ENCODE assay signal across 10 mouse cellular contexts in the genomic region with DNA sequence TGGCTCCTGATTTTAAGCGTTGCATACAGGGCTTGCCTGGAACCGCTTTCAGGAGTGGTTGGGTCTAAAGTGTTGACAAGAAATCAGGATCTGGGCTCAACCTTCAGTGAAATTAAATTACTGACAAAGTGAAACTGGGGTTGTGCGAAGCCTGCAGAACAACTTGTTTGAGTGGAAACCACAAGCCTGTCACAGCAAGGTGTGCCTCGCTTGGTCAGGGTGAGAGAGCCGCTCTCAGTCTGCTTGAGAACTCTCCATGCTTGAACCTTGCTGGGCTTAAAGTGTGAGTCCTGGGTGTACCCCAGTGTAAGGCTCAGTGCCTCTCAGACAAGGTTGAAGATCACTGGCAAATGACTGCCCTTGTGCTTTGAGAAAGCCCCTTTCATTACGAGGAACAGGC.
DNase-seq lines count a peak whose midpoint lies in the region; ATAC-seq lines count a peak whose summit lies in the region.
"Had no signal": no experiment of that assay in that cellular context is flagged by ENCODE, and none has a peak within 500 bp of the region (broad histone marks: within the 10 kb centered on the region; RNA-seq: fewer than 3 reads in every experiment).

No protein-coding gene starts in this region.

- H3K9me3 ChIP-seq in heart, embryonic 16.5 days (replicated peaks; ENCODE audit: control insufficient read depth, low read length): no peaks in the 10 kb centered on the region
- H3K9me3 ChIP-seq in intestine, embryonic 14.5 days (ENCODE audit: control insufficient read depth, low read length): no peaks in the 10 kb centered on the region
- H3K9me3 ChIP-seq in forebrain, embryonic 14.5 days (replicated peaks; ENCODE audit: control insufficient read depth, low read length): no peaks in the 10 kb centered on the region
- H3K9me3 ChIP-seq: forebrain, embryonic 10.5 days had no signal

- H3K36me3 ChIP-seq in heart, embryonic 16.5 days (ENCODE audit: control insufficient read depth, insufficient read depth): no peaks in the 10 kb centered on the region
- no peaks in the 10 kb centered on the region for H3K36me3 ChIP-seq in intestine, embryonic 14.5 days (ENCODE audit: control insufficient read depth, insufficient read depth, low read length)
- no peaks in the 10 kb centered on the region for H3K36me3 ChIP-seq in macrophage (ENCODE audit: inconsistent target)
- H3K36me3 ChIP-seq in forebrain, embryonic 14.5 days (ENCODE audit: control insufficient read depth, insufficient read depth, low read length): no peaks in the 10 kb centered on the region
- H3K36me3 ChIP-seq: forebrain, embryonic 10.5 days had no signal

- H3K27ac ChIP-seq in heart, embryonic 16.5 days (ENCODE audit: low read length): peak overlapping the region; percentile 41
- no peak overlapping the region for H3K27ac ChIP-seq in intestine, embryonic 14.5 days (ENCODE audit: low read depth)
- no peak overlapping the region for H3K27ac ChIP-seq in macrophage
- H3K27ac ChIP-seq in forebrain, embryonic 14.5 days (ENCODE audit: low read depth, low read length): no peak overlapping the region
- H3K27ac ChIP-seq: forebrain, embryonic 10.5 days had no signal

- ATAC-seq in heart, embryonic 16.5 days (replicated peaks; ENCODE audit: extremely low read depth, insufficient read depth, low FRiP score): no peak
- no peak for ATAC-seq in intestine, embryonic 14.5 days (replicated peaks; ENCODE audit: low FRiP score, low TSS enrichment, low read depth)
- ATAC-seq in forebrain, embryonic 14.5 days: no peak

- intact Hi-C loops in heart, postnatal 25 days (cut with DNase I): loop anchor here (2.0 to 5.0 kb wide), 2 partner anchors 42 to 60 kb away; no protein-coding TSS in a partner anchor

- 56% methylated on average over 6 of the region's 6 CpGs for WGBS in heart, embryonic 16.5 days
- 69% methylated on average over 6 of the region's 6 CpGs for WGBS in intestine, embryonic 14.5 days
- WGBS in macrophage (ENCODE audit: missing documents): 10% methylated on average over 6 of the region's 6 CpGs
- WGBS in forebrain, embryonic 14.5 days: 90% methylated on average over 6 of the region's 6 CpGs

- no peaks in the 10 kb centered on the region for H3K27me3 ChIP-seq in heart, embryonic 16.5 days (ENCODE audit: control insufficient read depth, insufficient read depth, low read length)
- H3K27me3 ChIP-seq in intestine, embryonic 14.5 days (replicated peaks; ENCODE audit: control insufficient read depth, insufficient read depth, low read length): no peaks in the 10 kb centered on the region
- no peaks in the 10 kb centered on the region for H3K27me3 ChIP-seq in forebrain, embryonic 14.5 days (replicated peaks; ENCODE audit: control insufficient read depth, insufficient read depth, low read length)

- H3K79me2 ChIP-seq in macrophage (ENCODE audit: inconsistent target): no peaks in the 10 kb centered on the region

- H3K4me1 ChIP-seq in heart, embryonic 16.5 days (ENCODE audit: control insufficient read depth, insufficient read depth, low read length): peaks cover 30% of the 10 kb centered on the region
- H3K4me1 ChIP-seq in intestine, embryonic 14.5 days (replicated peaks; ENCODE audit: control insufficient read depth, insufficient read depth, low read length): no peaks in the 10 kb centered on the region
- no peaks in the 10 kb centered on the region for H3K4me1 ChIP-seq in forebrain, embryonic 14.5 days (ENCODE audit: control insufficient read depth, insufficient read depth, low read length)
- H3K4me1 ChIP-seq: forebrain, embryonic 10.5 days had no signal

- H3K9ac ChIP-seq in heart, embryonic 16.5 days (ENCODE audit: low read length): peak overlapping the region; percentile 76
- H3K9ac ChIP-seq in intestine, embryonic 14.5 days (ENCODE audit: low read length): no peak overlapping the region; the same call in 1 of the 2 replicates
- no peak overlapping the region for H3K9ac ChIP-seq in forebrain, embryonic 14.5 days (ENCODE audit: low read length)

- peak overlapping the region; percentile 57 for H3K4me2 ChIP-seq in heart, embryonic 16.5 days (ENCODE audit: low read depth, low read length)
- peak overlapping the region; percentile 45 for H3K4me2 ChIP-seq in intestine, embryonic 14.5 days (ENCODE audit: low read length)
- H3K4me2 ChIP-seq in forebrain, embryonic 14.5 days (ENCODE audit: low read length): no peak overlapping the region
- H3K4me2 ChIP-seq: midbrain, embryonic 11.5 days had no signal

- H3K4me3 ChIP-seq in heart, embryonic 16.5 days (ENCODE audit: low read length): peak overlapping the region; percentile 52
- peak overlapping the region; percentile 25 for H3K4me3 ChIP-seq in intestine, embryonic 14.5 days (ENCODE audit: low read depth, low read length)
- peak overlapping the region; percentile 10; the same call in 1 of the 2 replicates for H3K4me3 ChIP-seq in macrophage (ENCODE audit: inconsistent target)
- H3K4me3 ChIP-seq in forebrain, embryonic 14.5 days (ENCODE audit: low read depth, low read length): no peak overlapping the region
- H3K4me3 ChIP-seq: forebrain, embryonic 10.5 days had no signal

- DNase-seq in heart, postnatal 25 days (ENCODE audit: low spot score): no peak
- peak; percentile 9 for DNase-seq in CD4-positive, CD25-positive, alpha-beta regulatory T cell, adult 2 months (ENCODE audit: low read depth, low spot score)
- DNase-seq in intestine, embryonic 14.5 days (ENCODE audit: low spot score): no peak
- no peak for DNase-seq in retina, postnatal 1 day
- no peak for DNase-seq in forebrain, embryonic 14.5 days (ENCODE audit: low spot score)
- no peak for DNase-seq in frontal cortex, postnatal 14 days (ENCODE audit: low spot score in 2 of 2)
